Mouse (Mus musculus) kidney, postnatal 0 days (tissue): ENCODE measurements at regions not wholly inside any gene's neighbourhood (a gene's known extent, or its start where the extent isn't known, plus 50 kb on each side); places are given as distances from the start of the nearest gene placed in this dataset.
A peak's percentile ranks its signal among the peaks of the same experiment; 100 is the strongest.

ENCODE experiments used
- ATAC-seq: fragments of 200-750 bp; cut with Nextera tagmentation; replicated peaks from 2 replicates; pipeline ENCODE4 v1.8.0; 2017; ENCODE audit warnings: low read depth, moderate number of reproducible peaks, moderate TSS enrichment, moderate library complexity; ENCODE audit not compliant: low FRiP score
- DNase-seq: peaks from one replicate; pipeline ENCODE4 v3.0.0-alpha.2; 2016; ENCODE audit warnings: low spot score
- H3K27ac ChIP-seq: fragments of 300-500 bp; sonication (generic); 2 replicates; pipeline ENCODE4 v1.5.1; 2014; ENCODE audit warnings: mild to moderate bottlenecking
- H3K27me3 ChIP-seq: fragments of 300-500 bp; sonication (generic); 2 replicates; pipeline ENCODE4 v1.6.1; 2014; ENCODE audit warnings: low read length, mixed read lengths; ENCODE audit not compliant: insufficient read depth
- H3K36me3 ChIP-seq: fragments of 300-500 bp; sonication (generic); 2 replicates; pipeline ENCODE4 v1.6.1; 2014; ENCODE audit warnings: low read length, mixed read lengths; ENCODE audit not compliant: insufficient read depth
- H3K4me1 ChIP-seq: fragments of 300-500 bp; sonication (generic); replicated peaks from 2 replicates; pipeline ENCODE4 v1.6.1; 2014; ENCODE audit warnings: antibody characterized with exemption, low read length, mixed read lengths; ENCODE audit not compliant: insufficient read depth
- H3K4me2 ChIP-seq: fragments of 300-500 bp; sonication (generic); 2 replicates; pipeline ENCODE4 v1.6.1; 2014; ENCODE audit warnings: mild to moderate bottlenecking, low read length, moderate library complexity, mixed read lengths
- H3K4me3 ChIP-seq: fragments of 300-500 bp; sonication (generic); replicated peaks from 2 replicates; pipeline ENCODE4 v1.5.1; 2014; ENCODE audit warnings: low read depth, low read length
- H3K9ac ChIP-seq: fragments of 300-500 bp; sonication (generic); 2 replicates; pipeline ENCODE4 v1.6.1; 2014; ENCODE audit warnings: low read depth, low read length
- H3K9me3 ChIP-seq: fragments of 300-500 bp; sonication (generic); replicated peaks from 2 replicates; pipeline ENCODE4 v1.6.1; 2016; ENCODE audit warnings: low read length, inconsistent platforms, mixed read lengths
- CTCF ChIP-seq: IDR thresholded peaks from 2 replicates; pipeline ENCODE4 v1.5.1; 2016; ENCODE audit warnings: antibody characterized with exemption, low read depth, mild to moderate bottlenecking, moderate library complexity
- WGBS: fragments of 180-500 bp; shearing (Covaris S2); extraction: QIAGEN DNeasy Blood & Tissue Kit; methylation state at CpG from one replicate; pipeline ENCODE4 v1.1.7; 2014; 5-methylcytosine and 5-hydroxymethylcytosine counted together

- 92% methylated on average over 1 of the region's 1 CpGs for WGBS
- peak; percentile 51; the same call in 1 of the 2 replicates for TF ChIP-seq CTCF
- ATAC-seq (no peak), DNase-seq (peak; percentile 41)
- no peak overlapping the region for H3K27ac ChIP-seq
- no peaks in the 10 kb centered on the region for H3K36me3 ChIP-seq
- no peaks in the 10 kb centered on the region for H3K27me3 ChIP-seq
- H3K4me2 ChIP-seq = no peak overlapping the region
- H3K9me3 ChIP-seq = no peaks in the 10 kb centered on the region
- H3K4me3 ChIP-seq = no peak overlapping the region
- H3K4me1 ChIP-seq = no peaks in the 10 kb centered on the region
- H3K9ac ChIP-seq = no peak overlapping the region
These were observed 149.8 kb downstream of the Ankrd7 start for GRCm38 (mm10) chr6:19015868-19016267.

- ATAC-seq (no peak), DNase-seq (no peak)
- Histone ChIP-seq H3K27me3 (no peaks in the 10 kb centered on the region), H3K27ac (no peak overlapping the region), H3K36me3 (no peaks in the 10 kb centered on the region), H3K4me2 (no peak overlapping the region), H3K9ac (no peak overlapping the region), H3K4me3 (no peak overlapping the region), H3K9me3 (no peaks in the 10 kb centered on the region), H3K4me1 (no peaks in the 10 kb centered on the region)
- 83% methylated on average over 1 of the region's 1 CpGs for WGBS
- TF ChIP-seq CTCF = no peak
These were observed 152.2 kb downstream of the Ankrd7 start for GRCm38 (mm10) chr6:19018166-19018769.

- no peaks in the 10 kb centered on the region for H3K4me1 ChIP-seq
- no peaks in the 10 kb centered on the region for H3K27me3 ChIP-seq
- no peaks in the 10 kb centered on the region for H3K9me3 ChIP-seq
- no peak for TF ChIP-seq CTCF
- 0 out of 2 replicates have a peak, but pooled peaks have one; percentile 36 for ATAC-seq
- no peak overlapping the region for H3K4me3 ChIP-seq
- H3K9ac ChIP-seq = no peak overlapping the region
- peak; percentile 88 for DNase-seq
- no peak overlapping the region for H3K4me2 ChIP-seq
- H3K36me3 ChIP-seq = no peaks in the 10 kb centered on the region
- H3K27ac ChIP-seq = no peak overlapping the region
- 16% methylated on average over 1 of the region's 1 CpGs for WGBS
These were observed 168.2 kb downstream of the Ankrd7 start for GRCm38 (mm10) chr6:19034268-19034667.
